Mouse (Mus musculus): Measurements from ENCODE around the gene Cebpg. TPM values are rescaled to one million over a fixed set of nuclear protein-coding genes. Genes with fewer than 3 reads are reported as not detected.

The Cebpg gene
- polyA plus RNA-seq, 1 experiment = 27.2 TPM

DNA sequence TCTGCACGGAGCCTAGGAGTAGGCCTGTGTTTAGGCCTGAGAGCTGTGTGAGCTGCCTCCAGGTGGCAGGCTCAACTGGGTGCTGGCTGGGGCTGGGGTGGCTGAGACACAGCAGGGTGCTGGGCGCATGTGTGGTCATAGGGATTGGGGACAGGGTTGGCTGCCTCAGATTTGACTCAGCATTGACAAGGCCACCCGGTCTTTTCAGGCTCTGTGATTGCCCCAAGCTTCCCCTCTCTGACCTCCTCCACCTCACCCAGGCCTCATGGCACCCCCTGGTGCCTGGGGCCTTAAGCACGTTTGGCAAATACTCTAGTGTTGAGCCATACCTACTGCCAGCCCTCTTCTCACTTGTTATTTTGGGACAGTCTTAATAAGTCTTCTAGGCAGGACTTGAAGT, 33.1 kb downstream of the Cebpg start:
- no peak for DNase-seq (ENCODE audit: low read depth)
- TF ChIP-seq CTCF (IDR thresholded peaks at IDR 0.05; ENCODE audit: borderline replicate concordance, extremely low read depth, insufficient read depth, insufficient read length) (no peak), POLR2A (IDR thresholded peaks at IDR 0.05; ENCODE audit: borderline replicate concordance, extremely low read depth, insufficient read depth, insufficient read length, poor library complexity, severe bottlenecking) (no peak)

DNA sequence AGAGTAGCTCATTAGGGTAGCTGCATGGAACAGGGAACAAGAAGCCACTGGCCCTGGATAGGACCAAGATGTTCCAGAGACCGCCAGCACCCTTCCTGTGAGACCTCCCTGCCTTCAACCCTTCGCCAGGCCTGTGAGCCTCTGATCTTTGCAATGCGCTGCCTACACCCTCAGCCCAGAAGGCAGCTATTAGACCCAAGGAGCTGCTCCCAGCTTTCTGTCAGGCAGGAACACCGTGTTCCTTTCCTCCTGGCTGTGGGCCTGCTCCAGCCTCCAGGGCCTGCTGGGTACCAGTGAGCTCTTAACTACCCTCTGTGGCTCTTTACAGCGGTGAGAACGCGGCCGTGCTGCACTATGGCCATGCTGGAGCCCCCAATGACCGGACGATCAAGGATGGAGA, 35.0 kb downstream of the Cebpg start:
- no peak for DNase-seq (ENCODE audit: low read depth)
- TF ChIP-seq POLR2A (IDR thresholded peaks at IDR 0.05; ENCODE audit: borderline replicate concordance, extremely low read depth, insufficient read depth, insufficient read length, poor library complexity, severe bottlenecking) (no peak), CTCF (IDR thresholded peaks at IDR 0.05; ENCODE audit: borderline replicate concordance, extremely low read depth, insufficient read depth, insufficient read length) (no peak)

GRCm38 (mm10) chr7:35015252-35015651, 41.1 kb downstream of the Cebpg start:
- TF ChIP-seq POLR2A (IDR thresholded peaks at IDR 0.05; ENCODE audit: borderline replicate concordance, extremely low read depth, insufficient read depth, insufficient read length, poor library complexity, severe bottlenecking) = no peak
- no peak for TF ChIP-seq CTCF (IDR thresholded peaks at IDR 0.05; ENCODE audit: borderline replicate concordance, extremely low read depth, insufficient read depth, insufficient read length)
- DNase-seq (ENCODE audit: low read depth) = no peak

DNA sequence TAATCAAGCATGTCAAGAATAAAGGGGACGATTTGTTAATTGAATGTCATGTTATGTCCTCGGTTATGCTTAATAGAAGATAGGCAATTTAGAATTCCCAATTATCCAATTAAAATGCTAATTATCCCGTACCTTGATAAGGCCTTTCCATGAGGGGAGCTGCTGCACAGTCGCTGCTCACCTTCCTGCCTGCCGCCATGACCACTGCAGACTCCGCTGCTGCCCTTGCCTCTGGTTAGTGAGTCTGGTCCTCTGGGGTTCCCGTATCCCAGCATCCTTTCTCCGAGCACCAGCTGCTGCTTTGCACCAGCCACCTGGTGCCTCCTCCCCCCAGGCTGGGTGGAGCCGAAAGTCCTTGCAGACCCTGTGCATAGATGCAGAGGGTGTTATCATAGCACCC, 43.1 kb downstream of the Cebpg start:
- TF ChIP-seq CTCF (IDR thresholded peaks at IDR 0.05; ENCODE audit: borderline replicate concordance, extremely low read depth, insufficient read depth, insufficient read length) (no peak), POLR2A (IDR thresholded peaks at IDR 0.05; ENCODE audit: borderline replicate concordance, extremely low read depth, insufficient read depth, insufficient read length, poor library complexity, severe bottlenecking) (no peak)
- DNase-seq (ENCODE audit: low read depth) = peak; percentile 56

GRCm38 (mm10) chr7:35006661-35007060, 49.7 kb downstream of the Cebpg start:
- TF ChIP-seq CTCF (IDR thresholded peaks at IDR 0.05; ENCODE audit: borderline replicate concordance, extremely low read depth, insufficient read depth, insufficient read length) (no peak), POLR2A (IDR thresholded peaks at IDR 0.05; ENCODE audit: borderline replicate concordance, extremely low read depth, insufficient read depth, insufficient read length, poor library complexity, severe bottlenecking) (no peak)
- DNase-seq (ENCODE audit: low read depth) = peak; percentile 43

GRCm38 (mm10) chr7:35003171-35003737, 53.1 kb downstream of the Cebpg start:
- peak; percentile 60 for DNase-seq (ENCODE audit: low read depth)
- TF ChIP-seq POLR2A (IDR thresholded peaks at IDR 0.05; ENCODE audit: borderline replicate concordance, extremely low read depth, insufficient read depth, insufficient read length, poor library complexity, severe bottlenecking) = no peak
- TF ChIP-seq CTCF (IDR thresholded peaks at IDR 0.05; ENCODE audit: borderline replicate concordance, extremely low read depth, insufficient read depth, insufficient read length) = no peak

DNA sequence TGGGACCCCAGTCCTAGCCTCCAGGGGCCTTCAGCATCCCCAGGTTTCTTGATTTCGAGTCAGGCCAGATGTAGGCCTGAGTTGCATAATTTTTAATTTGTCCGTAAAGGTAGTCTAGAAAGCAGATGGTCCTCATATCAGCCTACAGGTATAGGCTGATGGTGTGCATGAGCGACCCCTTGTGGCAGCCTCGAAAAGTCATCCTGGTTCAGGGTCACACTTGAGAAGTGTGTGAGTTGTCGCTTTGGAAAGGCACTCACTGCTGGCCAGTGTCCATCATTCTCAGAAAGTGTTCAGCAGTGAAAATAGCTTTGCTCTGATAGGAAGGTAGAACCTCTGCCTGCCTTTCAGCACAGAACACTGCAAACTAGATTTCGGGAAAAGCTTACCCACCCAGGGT, 55.5 kb downstream of the Cebpg start:
- peak; percentile 69 for DNase-seq (ENCODE audit: low read depth)
- peak; percentile 82 for TF ChIP-seq CTCF (IDR thresholded peaks at IDR 0.05; ENCODE audit: borderline replicate concordance, extremely low read depth, insufficient read depth, insufficient read length)
- no peak for TF ChIP-seq POLR2A (IDR thresholded peaks at IDR 0.05; ENCODE audit: borderline replicate concordance, extremely low read depth, insufficient read depth, insufficient read length, poor library complexity, severe bottlenecking)

Other genes with a start within 250 kb of the Cebpg start
- 13.3 and 13.6 TPM in 2 replicates for gene Chst8, start 243.9 kb downstream of the Cebpg start, polyA plus RNA-seq (2012; rRNA removed)
- 41.6 and 46.9 TPM in 2 replicates for gene Pepd, start 144.2 kb downstream of the Cebpg start, polyA plus RNA-seq (2012; rRNA removed)
- 2.9 and 3.1 TPM in 2 replicates for gene Cebpa, start 62.7 kb upstream of the Cebpg start, polyA plus RNA-seq (2012; rRNA removed)
- gene Slc7a10, start 129.8 kb upstream of the Cebpg start, polyA plus RNA-seq (2012; rRNA removed) = 8.5 and 10.1 TPM in 2 replicates
- 94.2 and 106 TPM in 2 replicates for gene Lrp3, start 158.9 kb upstream of the Cebpg start, polyA plus RNA-seq (2012; rRNA removed)

Data from brain, embryonic 14.5 days (tissue).